ENCODE assay signal across 14 mouse cellular contexts in the genomic region with DNA sequence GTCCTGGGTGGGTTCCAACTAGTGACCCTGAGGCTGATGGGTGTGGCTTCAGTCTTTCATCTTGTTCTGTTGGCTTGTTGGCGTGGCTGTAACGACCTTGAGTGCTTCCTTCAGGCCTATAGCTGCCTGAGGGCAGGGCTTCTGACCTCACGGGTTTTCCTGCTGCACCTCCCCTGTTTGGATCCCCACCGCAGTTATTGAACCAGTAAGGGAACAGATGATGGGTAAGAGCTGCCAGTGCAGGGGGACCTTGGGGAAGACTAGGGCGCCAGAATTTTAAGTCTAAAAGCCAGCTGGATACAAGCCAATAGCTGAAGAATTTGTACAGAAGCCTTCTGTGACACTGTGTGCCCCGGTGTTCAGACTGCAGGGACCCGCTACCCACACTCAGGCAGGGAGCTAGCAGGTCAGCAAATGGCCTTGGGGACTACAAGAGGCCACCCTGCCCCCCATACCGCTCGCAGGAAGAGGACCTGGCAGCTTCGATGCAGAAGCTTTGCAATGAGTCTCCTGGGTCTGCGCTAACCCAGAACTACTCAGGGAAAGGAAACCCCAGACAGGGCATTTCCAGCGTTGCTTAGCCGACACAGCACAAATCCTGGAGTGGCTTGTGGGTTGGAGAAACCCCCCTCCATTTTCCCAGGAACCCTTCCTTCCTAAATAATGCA. TPM values are rescaled to one million over a fixed set of nuclear protein-coding genes. Genes with fewer than 3 reads are reported as not detected.
DNase-seq lines count a peak whose midpoint lies in the region; ATAC-seq and TF ChIP-seq lines count a peak whose summit lies in the region.
"Had no signal": no experiment of that assay in that cellular context is flagged by ENCODE, and none has a peak within 500 bp of the region (broad histone marks: within the 10 kb centered on the region; RNA-seq: fewer than 3 reads in every experiment).

No protein-coding gene starts in this region.

- H3K9ac ChIP-seq in embryonic facial prominence, embryonic 13.5 days: no peak overlapping the region
- no peak overlapping the region for H3K9ac ChIP-seq in hindbrain, postnatal 0 days (replicated peaks; ENCODE audit: low read length)

- H3K27me3 ChIP-seq in embryonic facial prominence, embryonic 13.5 days: no peaks in the 10 kb centered on the region
- no peaks in the 10 kb centered on the region for H3K27me3 ChIP-seq in embryonic facial prominence, embryonic 10.5 days (replicated peaks; ENCODE audit: low read depth, poor library complexity, severe bottlenecking)
- no peaks in the 10 kb centered on the region for H3K27me3 ChIP-seq in hindbrain, postnatal 0 days (ENCODE audit: insufficient read depth, low read length)

- DNase-seq in embryonic facial prominence, embryonic 10.5 days (ENCODE audit: low spot score): no peak
- peak; percentile 6 for DNase-seq in lung, postnatal 10 days
- no peak for DNase-seq in lung, adult 2 months
- DNase-seq in hindbrain, postnatal 0 days (ENCODE audit: low spot score): peak; percentile 74
- DNase-seq in retina, postnatal 1 day: peak; percentile 55
- DNase-seq: cerebellum, adult 18-20 months; thymus, adult 18-20 months had no signal

- 35% methylated on average over 13 of the region's 13 CpGs for WGBS in embryonic facial prominence, embryonic 13.5 days
- WGBS in embryonic facial prominence, embryonic 10.5 days: 57% methylated on average over 13 of the region's 13 CpGs
- 28% methylated on average over 13 of the region's 13 CpGs for WGBS in lung, adult 2 months
- 17% methylated on average over 13 of the region's 13 CpGs for WGBS in hindbrain, postnatal 0 days

- no peak for TF ChIP-seq POLR2A in lung, adult 2 months (IDR thresholded peaks at IDR 0.05; ENCODE audit: borderline replicate concordance, extremely low read depth, low read depth, low read length)

- ATAC-seq in embryonic facial prominence, embryonic 13.5 days (ENCODE audit: insufficient number of reproducible peaks, insufficient read depth, low FRiP score, low TSS enrichment, low read depth): no peak
- peak; percentile 50 for ATAC-seq in hindbrain, postnatal 0 days
- no peak for ATAC-seq in monocyte, adult 5-6 weeks (replicated peaks; ENCODE audit: insufficient number of reproducible peaks, low FRiP score, low TSS enrichment, poor library complexity, severe bottlenecking)
- ATAC-seq in megakaryocyte, adult 5-6 weeks (ENCODE audit: poor library complexity, severe bottlenecking): no peak
- ATAC-seq: intestine, embryonic 16.5 days had no signal

- no peak for TF ChIP-seq CTCF in lung, adult 2 months (IDR thresholded peaks at IDR 0.05; ENCODE audit: insufficient read depth, low read length)
- no peak for TF ChIP-seq CTCF in hindbrain, postnatal 0 days (IDR thresholded peaks at IDR 0.05; ENCODE audit: low read depth)

- H3K9me3 ChIP-seq in embryonic facial prominence, embryonic 13.5 days: no peaks in the 10 kb centered on the region
- H3K9me3 ChIP-seq in embryonic facial prominence, embryonic 10.5 days: no peaks in the 10 kb centered on the region
- H3K9me3 ChIP-seq in hindbrain, postnatal 0 days (ENCODE audit: low read length): no peaks in the 10 kb centered on the region

- H3K27ac ChIP-seq in embryonic facial prominence, embryonic 13.5 days: peak overlapping the region; percentile 60
- H3K27ac ChIP-seq in embryonic facial prominence, embryonic 10.5 days (replicated peaks): no peak overlapping the region; the same call in 1 of the 2 replicates
- no peak overlapping the region for H3K27ac ChIP-seq in hindbrain, postnatal 0 days

- no peak overlapping the region for H3K4me3 ChIP-seq in embryonic facial prominence, embryonic 13.5 days
- H3K4me3 ChIP-seq in embryonic facial prominence, embryonic 10.5 days: no peak overlapping the region
- H3K4me3 ChIP-seq in lung, adult 2 months (replicated peaks; ENCODE audit: extremely low read depth, low read depth, low read length): no peak overlapping the region
- no peak overlapping the region for H3K4me3 ChIP-seq in hindbrain, postnatal 0 days (ENCODE audit: low read length)

- peak overlapping the region; percentile 22; the same call in 1 of the 2 replicates for H3K4me2 ChIP-seq in embryonic facial prominence, embryonic 13.5 days
- 0 out of 2 replicates have a peak overlapping the region, but pooled peaks have one; percentile 18 for H3K4me2 ChIP-seq in hindbrain, postnatal 0 days (ENCODE audit: low read depth, low read length)

- H3K4me1 ChIP-seq in embryonic facial prominence, embryonic 13.5 days: peaks cover 28% of the 10 kb centered on the region
- peaks cover 22% of the 10 kb centered on the region for H3K4me1 ChIP-seq in embryonic facial prominence, embryonic 10.5 days
- H3K4me1 ChIP-seq in lung, adult 2 months (ENCODE audit: control insufficient read depth, insufficient read depth, low read length): no peaks in the 10 kb centered on the region
- peaks cover 13% of the 10 kb centered on the region; the same call in 1 of the 2 replicates for H3K4me1 ChIP-seq in hindbrain, postnatal 0 days (ENCODE audit: insufficient read depth, low read length)

- H3K36me3 ChIP-seq in embryonic facial prominence, embryonic 13.5 days: no peaks in the 10 kb centered on the region
- no peaks in the 10 kb centered on the region for H3K36me3 ChIP-seq in embryonic facial prominence, embryonic 10.5 days (replicated peaks)
- H3K36me3 ChIP-seq in hindbrain, postnatal 0 days (ENCODE audit: insufficient read depth, low read length): no peaks in the 10 kb centered on the region

RNA-seq across cellular contexts. Expression of gene Tcl1b2, which starts 33.4 kb away (rescaled TPM):
- not detected in 2 replicates for polyA plus RNA-seq in embryonic facial prominence, embryonic 13.5 days (2015; fragmentation: Nextera tagmentation; extraction: Ambion mirVana)
- polyA plus RNA-seq in embryonic facial prominence, embryonic 10.5 days (2016; fragmentation: Nextera tagmentation; extraction: Ambion mirVana): not detected in 2 replicates
- not detected in 2 replicates for polyA plus RNA-seq in lung, adult 2 months (2012; rRNA removed)
- not detected in 2 replicates for total RNA-seq in hindbrain, postnatal 0 days (2014; rRNA removed)
- polyA plus RNA-seq in hindbrain, postnatal 0 days (2015; fragmentation: Nextera tagmentation; extraction: Ambion mirVana): not detected in 2 replicates
- not detected in 3 replicates for total RNA-seq in monocyte, adult 5-6 weeks (2017)
- not detected in 2 replicates for total RNA-seq in megakaryocyte, adult 5-6 weeks (2015)
- total RNA-seq in megakaryocyte, adult 5-6 weeks (2017): not detected in 2 replicates
- total RNA-seq: heart, adult 8-10 months; left cerebral cortex, adult 18-20 months had no signal
- polyA plus RNA-seq: C2C12; intestine, embryonic 16.5 days had no signal

RNA-seq across cellular contexts. Expression of gene Tcl1b1, which starts 47.0 kb away (rescaled TPM):
- not detected in 2 replicates for polyA plus RNA-seq in embryonic facial prominence, embryonic 13.5 days (2015; fragmentation: Nextera tagmentation; extraction: Ambion mirVana)
- not detected in 2 replicates for polyA plus RNA-seq in embryonic facial prominence, embryonic 10.5 days (2016; fragmentation: Nextera tagmentation; extraction: Ambion mirVana)
- polyA plus RNA-seq in lung, adult 2 months (2012; rRNA removed): not detected in 2 replicates
- not detected in 2 replicates for total RNA-seq in hindbrain, postnatal 0 days (2014; rRNA removed)
- polyA plus RNA-seq in hindbrain, postnatal 0 days (2015; fragmentation: Nextera tagmentation; extraction: Ambion mirVana): not detected in 2 replicates
- not detected in 3 replicates for total RNA-seq in monocyte, adult 5-6 weeks (2017)
- not detected in 2 replicates for total RNA-seq in megakaryocyte, adult 5-6 weeks (2015)
- not detected in 2 replicates for total RNA-seq in megakaryocyte, adult 5-6 weeks (2017)
- total RNA-seq: heart, adult 8-10 months; left cerebral cortex, adult 18-20 months had no signal
- polyA plus RNA-seq: C2C12; intestine, embryonic 16.5 days had no signal

Comparison
In these comparisons a context has a peak if more than half of its experiments do, and no peak if none do; other contexts are left out.
1. DNase-seq: peak in lung, postnatal 10 days (single experiment), hindbrain, postnatal 0 days (single experiment) and retina, postnatal 1 day (single experiment); none in embryonic facial prominence, embryonic 10.5 days (single experiment) and lung, adult 2 months (single experiment).